10 mouse cellular contexts compared by ENCODE assay signal in the genomic region with DNA sequence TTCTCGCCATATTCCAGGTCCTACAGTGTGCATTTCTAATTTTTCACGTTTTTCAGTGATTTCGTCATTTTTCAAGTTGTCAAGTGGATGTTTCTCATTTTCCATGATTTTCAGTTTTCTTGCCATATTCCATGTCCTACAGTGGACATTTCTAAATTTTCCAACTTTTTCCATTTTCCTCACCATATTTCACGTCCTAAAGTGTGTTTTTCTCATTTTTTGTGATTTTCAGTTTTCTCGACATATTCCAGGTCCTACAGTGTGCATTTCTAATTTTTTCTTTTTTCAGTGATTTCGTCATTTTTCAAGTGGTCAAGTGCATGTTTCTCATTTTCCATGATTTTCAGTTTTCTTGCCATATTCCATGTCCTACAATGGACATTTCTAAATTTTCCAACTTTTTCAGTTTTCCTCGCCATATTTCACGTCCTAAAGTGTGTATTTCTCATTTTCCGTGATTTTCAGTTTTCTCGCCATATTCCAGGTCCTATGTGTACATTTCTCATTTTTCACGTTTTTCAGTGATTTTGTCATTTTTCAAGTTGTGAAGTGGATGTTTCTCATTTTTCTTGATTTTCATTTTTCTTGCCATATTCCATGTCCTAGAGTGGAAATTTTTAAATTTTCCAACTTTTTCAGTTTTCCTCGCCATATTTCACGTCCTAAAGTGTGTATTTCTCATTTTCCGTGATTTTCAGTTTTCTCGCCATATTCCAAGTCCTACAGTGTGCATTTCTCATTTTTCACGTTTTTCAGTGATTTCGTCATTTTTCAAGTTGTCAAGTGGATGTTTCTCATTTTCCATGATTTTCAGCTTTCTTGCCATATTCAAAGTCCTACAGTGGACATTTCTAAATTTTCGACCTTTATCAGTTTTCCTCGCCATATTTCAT. TPM values are rescaled to one million over a fixed set of nuclear protein-coding genes. Genes with fewer than 3 reads are reported as not detected.
A peak's percentile ranks its signal among the peaks of the same experiment; 100 is the strongest.
DNase-seq lines count a peak whose midpoint lies in the region; ATAC-seq lines count a peak whose summit lies in the region.
"Not testable (repeated sequence)": the region's sequence is repeated elsewhere in the genome, so short reads cannot be mapped to it uniquely, and the experiment has no call there.
"Had no signal": no experiment of that assay in that cellular context is flagged by ENCODE, and none has a peak within 500 bp of the region (broad histone marks: within the 10 kb centered on the region; RNA-seq: fewer than 3 reads in every experiment).

No protein-coding gene starts in this region.

- H3K27me3 ChIP-seq in forebrain, embryonic 14.5 days (replicated peaks; ENCODE audit: control insufficient read depth, insufficient read depth, low read length); heart, embryonic 12.5 days (replicated peaks); kidney, embryonic 14.5 days (ENCODE audit: control insufficient read depth, insufficient read depth, low read length): not testable (repeated sequence)

- not testable (repeated sequence) for DNase-seq in forebrain, embryonic 14.5 days (ENCODE audit: low spot score)
- DNase-seq in left cerebral cortex, adult 8-10 months (ENCODE audit: low spot score in 2 of 2) = peak; percentile 3 to 70
- DNase-seq in lung, postnatal 36 days = peak; percentile 78
- peak; percentile 33 for DNase-seq in right cerebral cortex, adult 18-20 months
- DNase-seq in urinary bladder, postnatal 10 days (ENCODE audit: low spot score) = peak; percentile 100

- H3K4me1 ChIP-seq in forebrain, embryonic 14.5 days (ENCODE audit: control insufficient read depth, insufficient read depth, low read length); heart, embryonic 12.5 days (replicated peaks); kidney, embryonic 14.5 days (ENCODE audit: control insufficient read depth, insufficient read depth, low read length): not testable (repeated sequence)

- H3K4me3 ChIP-seq in forebrain, embryonic 14.5 days (ENCODE audit: low read depth, low read length); heart, embryonic 12.5 days; kidney, embryonic 14.5 days (ENCODE audit: low read length): not testable (repeated sequence)

- H3K9ac ChIP-seq in forebrain, embryonic 14.5 days (ENCODE audit: low read length); heart, embryonic 12.5 days; kidney, embryonic 14.5 days (ENCODE audit: low read depth, low read length): not testable (repeated sequence)

- H3K4me2 ChIP-seq in forebrain, embryonic 14.5 days (ENCODE audit: low read length); heart, embryonic 12.5 days; kidney, embryonic 14.5 days (replicated peaks; ENCODE audit: low read depth, low read length): not testable (repeated sequence)

- WGBS in forebrain, embryonic 14.5 days = 77% methylated on average over 11 of the region's 19 CpGs
- 74% methylated on average over 17 of the region's 19 CpGs for WGBS in heart, embryonic 12.5 days
- 79% methylated on average over 11 of the region's 19 CpGs for WGBS in kidney, embryonic 14.5 days

- not testable (repeated sequence) for H3K27ac ChIP-seq in forebrain, embryonic 14.5 days (ENCODE audit: low read depth, low read length); heart, embryonic 12.5 days (ENCODE audit: poor library complexity, severe bottlenecking); kidney, embryonic 14.5 days (ENCODE audit: low read depth, low read length)

- not testable (repeated sequence) for H3K9me3 ChIP-seq in forebrain, embryonic 14.5 days (replicated peaks; ENCODE audit: control insufficient read depth, low read length); heart, embryonic 12.5 days (replicated peaks); kidney, embryonic 14.5 days (ENCODE audit: control insufficient read depth, low read length)

- not testable (repeated sequence) for H3K36me3 ChIP-seq in forebrain, embryonic 14.5 days (ENCODE audit: control insufficient read depth, insufficient read depth, low read length); heart, embryonic 12.5 days; kidney, embryonic 14.5 days (ENCODE audit: control insufficient read depth, insufficient read depth, low read length)

- ATAC-seq in cerebellum, adult (ENCODE audit: insufficient number of reproducible peaks, low FRiP score, low TSS enrichment) = peak; percentile 62; the same call in 1 of the 2 replicates
- ATAC-seq in forebrain, embryonic 14.5 days = 0 out of 2 replicates have a peak, but pooled peaks have one; percentile 50
- peak; percentile 72 for ATAC-seq in heart, embryonic 12.5 days (ENCODE audit: insufficient number of reproducible peaks, low FRiP score)
- ATAC-seq in kidney, embryonic 14.5 days (ENCODE audit: low FRiP score, low TSS enrichment) = 0 out of 2 replicates have a peak, but pooled peaks have one; percentile 65

RNA-seq across cellular contexts. Expression of a gene that starts 2.9 kb away (rescaled TPM):
- not detected in 2 replicates for polyA plus RNA-seq in forebrain, embryonic 14.5 days (2014; fragmentation: Nextera tagmentation; extraction: Ambion mirVana)
- polyA plus RNA-seq in heart, embryonic 12.5 days (2016; fragmentation: Nextera tagmentation; extraction: Ambion mirVana) = 0.35 and 0.47 TPM in 2 replicates
- polyA plus RNA-seq in kidney, embryonic 14.5 days (2014; fragmentation: Nextera tagmentation; extraction: Ambion mirVana) = not detected in 2 replicates
- 1 to 10 TPM in 2 of 4 experiments, under 1 TPM in 2; 0.53 to 1.6 (median 1.1) TPM for total RNA-seq in left cerebral cortex, adult 8-10 months (2022)
- polyA plus RNA-seq: forebrain, embryonic 16.5 days; liver, embryonic 14.5 days had no signal

RNA-seq across cellular contexts. Expression of a gene that starts 3.3 kb away (rescaled TPM):
- not detected in 2 replicates for polyA plus RNA-seq in forebrain, embryonic 14.5 days (2014; fragmentation: Nextera tagmentation; extraction: Ambion mirVana)
- polyA plus RNA-seq in heart, embryonic 12.5 days (2016; fragmentation: Nextera tagmentation; extraction: Ambion mirVana) = not detected in 2 replicates
- not detected in 2 replicates for polyA plus RNA-seq in kidney, embryonic 14.5 days (2014; fragmentation: Nextera tagmentation; extraction: Ambion mirVana)
- 1 to 10 TPM in 3 of 4 experiments, under 1 TPM in 1; 0.73 to 3.0 (median 1.5) TPM for total RNA-seq in left cerebral cortex, adult 8-10 months (2022)
- polyA plus RNA-seq: forebrain, embryonic 16.5 days; liver, embryonic 14.5 days had no signal

RNA-seq across cellular contexts. Expression of a gene that starts 4.6 kb away (rescaled TPM):
- polyA plus RNA-seq in forebrain, embryonic 14.5 days (2014; fragmentation: Nextera tagmentation; extraction: Ambion mirVana) = not detected in 2 replicates
- polyA plus RNA-seq in heart, embryonic 12.5 days (2016; fragmentation: Nextera tagmentation; extraction: Ambion mirVana) = not detected in 2 replicates
- polyA plus RNA-seq in kidney, embryonic 14.5 days (2014; fragmentation: Nextera tagmentation; extraction: Ambion mirVana) = not detected in 2 replicates
- total RNA-seq in left cerebral cortex, adult 8-10 months (2022) = not detected
- polyA plus RNA-seq: forebrain, embryonic 16.5 days; liver, embryonic 14.5 days had no signal

RNA-seq across cellular contexts. Expression of a gene that starts 5.1 kb away (rescaled TPM):
- not detected in 2 replicates for polyA plus RNA-seq in forebrain, embryonic 14.5 days (2014; fragmentation: Nextera tagmentation; extraction: Ambion mirVana)
- 0.28 TPM in 1 of 2 replicates, not detected in the other for polyA plus RNA-seq in heart, embryonic 12.5 days (2016; fragmentation: Nextera tagmentation; extraction: Ambion mirVana)
- 0.36 TPM in 1 of 2 replicates, not detected in the other for polyA plus RNA-seq in kidney, embryonic 14.5 days (2014; fragmentation: Nextera tagmentation; extraction: Ambion mirVana)
- under 1 TPM in 1 of 4 experiments, not detected in 3; 0.61 TPM for total RNA-seq in left cerebral cortex, adult 8-10 months (2022)
- polyA plus RNA-seq: forebrain, embryonic 16.5 days; liver, embryonic 14.5 days had no signal

RNA-seq across cellular contexts. Expression of a gene that starts 7.1 kb away (rescaled TPM):
- not detected in 2 replicates for polyA plus RNA-seq in forebrain, embryonic 14.5 days (2014; fragmentation: Nextera tagmentation; extraction: Ambion mirVana)
- polyA plus RNA-seq in heart, embryonic 12.5 days (2016; fragmentation: Nextera tagmentation; extraction: Ambion mirVana) = not detected in 2 replicates
- polyA plus RNA-seq in kidney, embryonic 14.5 days (2014; fragmentation: Nextera tagmentation; extraction: Ambion mirVana) = not detected in 2 replicates
- total RNA-seq in left cerebral cortex, adult 8-10 months (2022) = 1 to 10 TPM in 1 of 4 experiments, not detected in 3; 1.5 TPM
- polyA plus RNA-seq: forebrain, embryonic 16.5 days; liver, embryonic 14.5 days had no signal
